Mouse (Mus musculus) spleen, embryonic (tissue): ENCODE data around the gene Pcyt1a.
"Not testable (repeated sequence)": the region's sequence is repeated elsewhere in the genome, so short reads cannot be mapped to it uniquely, and the experiment has no call there.

Experiments
- CTCF ChIA-PET: fragments of 350-600 bp; sonication (Branson Sonifier 250); formaldehyde crosslinking; loops from one replicate; lab custom pipeline; 2022; lab: Charles Lee

Gene Pcyt1a

DNA sequence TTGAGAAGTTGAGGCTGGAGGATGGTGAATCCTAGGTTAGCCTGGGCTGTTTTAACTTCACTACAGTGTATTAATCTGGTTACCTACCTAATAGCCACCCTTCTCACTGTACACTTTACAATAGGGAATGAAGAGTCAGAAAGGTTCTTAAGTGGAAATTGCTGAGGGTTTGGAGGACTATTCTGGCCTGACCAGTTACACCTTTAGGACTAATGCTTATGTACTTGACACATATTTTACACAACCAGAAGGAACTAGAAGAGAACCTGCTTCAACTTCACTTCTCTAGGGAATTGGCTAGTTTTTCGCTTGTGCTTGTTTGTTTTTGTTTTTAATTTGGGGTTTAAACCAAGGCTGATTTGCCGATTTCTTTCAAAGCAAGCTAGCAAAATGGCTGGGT is 2.4 kb downstream of the Pcyt1a start:
- CTCF ChIA-PET: interaction anchor here (0.7 to 1.8 kb wide), 2 partner anchors 13 to 544 kb away, joined by 3 to 11 read pairs; no protein-coding TSS in a partner anchor

- CTCF ChIA-PET: interaction anchor here (1.8 kb wide), 1 partner anchor 12 kb away, joined by 11 read pairs; no protein-coding TSS in a partner anchor
These were observed 3.3 kb downstream of the Pcyt1a start for GRCm38 (mm10) chr16:32434066-32434465.

GRCm38 (mm10) chr16:32434691-32435090 is 4.0 kb downstream of the Pcyt1a start:
- CTCF ChIA-PET: interaction anchor here (1.8 kb wide), 1 partner anchor 11 kb away, joined by 11 read pairs; no protein-coding TSS in a partner anchor

DNA sequence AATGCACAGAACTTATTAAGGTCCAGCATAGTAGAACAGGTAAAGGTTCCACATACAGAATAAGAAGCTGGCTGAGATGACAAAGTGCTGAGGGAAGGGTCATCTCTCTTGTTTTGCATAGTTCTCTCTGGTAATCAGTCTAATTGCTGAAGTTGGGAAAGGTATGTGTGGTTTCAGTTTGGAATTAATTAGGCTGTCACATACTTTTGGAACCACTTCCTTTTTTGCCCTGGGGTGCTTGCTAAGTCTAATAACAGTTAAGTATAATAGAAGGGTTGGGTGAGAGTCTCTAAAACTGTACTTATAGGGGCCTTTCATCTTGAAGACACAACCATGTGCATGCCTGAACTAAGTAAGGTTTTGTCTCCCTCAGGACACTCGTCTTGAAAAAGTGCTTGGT is 5.9 kb downstream of the Pcyt1a start:
- CTCF ChIA-PET: no interaction called here

GRCm38 (mm10) chr16:32437266-32437665 is 6.5 kb downstream of the Pcyt1a start:
- CTCF ChIA-PET: no interaction called here

DNA sequence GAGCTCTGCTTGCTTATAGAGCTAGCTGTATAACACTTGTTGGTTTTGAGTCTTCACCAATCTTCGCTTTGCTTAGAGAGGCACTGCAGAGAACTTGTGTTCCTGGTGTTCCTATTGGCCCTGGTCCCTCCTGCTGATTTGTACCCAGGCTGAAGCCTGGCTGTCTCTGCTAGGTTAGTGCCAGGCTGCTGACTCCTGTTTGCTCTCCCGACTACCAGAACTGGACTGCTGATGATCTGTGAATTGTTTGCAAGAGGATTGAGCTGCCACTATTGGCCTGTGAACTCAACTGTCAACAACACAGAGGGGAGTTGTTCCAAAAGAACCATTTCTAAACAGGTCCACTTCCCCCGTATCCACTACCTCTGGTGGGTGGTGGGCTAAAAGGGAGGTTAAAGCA is 10.7 kb downstream of the Pcyt1a start:
- CTCF ChIA-PET: no interaction called here

- CTCF ChIA-PET: not testable (repeated sequence)
These were observed 13.9 kb downstream of the Pcyt1a start for GRCm38 (mm10) chr16:32444615-32445014.

DNA sequence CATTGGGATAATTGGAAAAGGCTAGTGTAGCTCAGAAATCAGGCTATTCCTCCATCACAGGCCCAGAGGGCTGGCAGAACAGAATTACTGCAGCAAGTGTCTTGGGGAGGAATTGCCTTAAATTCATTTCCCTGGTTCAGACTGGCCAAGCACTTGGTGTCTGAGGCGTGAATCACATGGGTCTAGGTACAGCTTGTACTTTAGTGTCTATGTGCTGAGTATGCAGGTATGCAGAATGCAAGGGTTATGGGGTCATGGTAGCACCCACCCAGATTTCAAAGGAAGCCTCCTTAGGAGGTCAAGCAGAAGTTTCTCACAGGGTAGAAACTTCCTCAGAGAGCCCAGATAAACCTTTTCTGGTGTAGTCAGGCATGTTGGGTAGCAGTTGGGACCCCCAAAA is 14.8 kb downstream of the Pcyt1a start:
- CTCF ChIA-PET: interaction anchor here (1.6 kb wide), 1 partner anchor 12 kb away, joined by 11 read pairs; no protein-coding TSS in a partner anchor

DNA sequence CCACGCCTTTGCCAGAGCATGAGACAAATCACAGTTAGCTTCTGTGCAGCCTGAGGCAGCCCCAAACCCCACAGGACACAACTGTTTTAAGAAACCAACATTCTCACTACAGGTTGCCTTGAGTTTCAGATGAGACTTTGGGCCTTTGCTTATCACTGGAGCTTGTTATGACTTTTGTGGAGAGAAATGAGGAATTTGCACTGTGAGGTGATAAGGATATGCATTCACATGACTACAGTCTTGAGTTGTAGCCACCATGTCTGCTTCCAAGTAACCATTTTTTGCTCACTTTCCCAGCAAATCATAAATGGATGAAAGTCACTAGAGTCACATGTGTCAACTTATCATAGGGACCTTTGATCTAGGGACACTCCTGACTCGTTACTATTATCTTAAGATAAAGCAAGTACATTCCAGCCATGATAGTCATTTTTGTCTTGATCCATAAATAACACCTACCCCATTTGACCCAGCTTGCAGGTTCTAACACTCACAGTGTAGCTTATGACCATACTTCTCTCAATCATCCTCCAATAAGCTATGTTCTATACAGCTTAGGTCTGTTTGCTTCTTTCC is 15.9 kb downstream of the Pcyt1a start:
- CTCF ChIA-PET: interaction anchor here (1.6 kb wide), 1 partner anchor 13 kb away, joined by 11 read pairs; no protein-coding TSS in a partner anchor

DNA sequence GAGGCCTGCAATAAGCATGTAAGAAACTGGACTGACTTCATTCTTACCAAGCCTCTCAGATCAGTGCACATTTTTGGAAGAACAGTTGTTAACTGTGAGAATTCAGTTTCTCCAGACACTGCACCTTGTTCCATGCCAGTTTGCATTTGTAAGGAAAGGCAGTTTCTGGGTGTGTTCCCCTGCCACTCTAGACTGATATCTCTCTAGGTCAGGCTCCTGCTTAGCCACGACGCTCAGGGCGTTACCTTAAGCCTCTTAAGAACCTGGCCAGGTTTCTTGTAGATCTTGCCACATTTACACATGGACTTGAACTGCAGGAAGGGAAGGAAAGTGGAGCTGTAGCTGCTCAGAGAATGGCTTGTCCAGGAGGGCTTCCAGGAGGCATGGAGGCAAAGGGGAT is 18.9 kb downstream of the Pcyt1a start:
- CTCF ChIA-PET: no interaction called here

DNA sequence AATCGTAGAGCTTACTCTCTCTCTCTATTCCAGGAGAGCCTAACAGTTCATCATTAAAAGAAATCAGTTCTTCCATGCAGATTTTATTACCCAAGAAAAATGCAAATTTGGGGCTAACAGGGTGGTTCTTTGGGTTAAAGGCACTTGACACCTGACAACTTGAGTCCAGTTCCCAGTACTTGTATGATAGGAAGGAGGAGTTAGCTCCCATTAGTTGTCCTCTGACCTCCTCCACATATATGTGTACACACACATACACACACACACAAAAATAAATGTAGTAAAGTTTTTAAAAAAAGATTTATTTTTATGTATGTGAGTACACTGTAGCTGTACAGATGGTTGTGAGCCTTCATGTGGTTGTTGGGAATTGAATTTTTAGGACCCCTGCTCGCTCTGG is 19.4 kb downstream of the Pcyt1a start:
- CTCF ChIA-PET: no interaction called here

GRCm38 (mm10) chr16:32453102-32453501 is 22.4 kb downstream of the Pcyt1a start:
- CTCF ChIA-PET: no interaction called here

GRCm38 (mm10) chr16:32454646-32455045 is 23.9 kb downstream of the Pcyt1a start:
- CTCF ChIA-PET: no interaction called here

GRCm38 (mm10) chr16:32456086-32456485 is 25.4 kb downstream of the Pcyt1a start:
- CTCF ChIA-PET: no interaction called here

- CTCF ChIA-PET: no interaction called here
These were observed 26.0 kb downstream of the Pcyt1a start for GRCm38 (mm10) chr16:32456761-32457160.

DNA sequence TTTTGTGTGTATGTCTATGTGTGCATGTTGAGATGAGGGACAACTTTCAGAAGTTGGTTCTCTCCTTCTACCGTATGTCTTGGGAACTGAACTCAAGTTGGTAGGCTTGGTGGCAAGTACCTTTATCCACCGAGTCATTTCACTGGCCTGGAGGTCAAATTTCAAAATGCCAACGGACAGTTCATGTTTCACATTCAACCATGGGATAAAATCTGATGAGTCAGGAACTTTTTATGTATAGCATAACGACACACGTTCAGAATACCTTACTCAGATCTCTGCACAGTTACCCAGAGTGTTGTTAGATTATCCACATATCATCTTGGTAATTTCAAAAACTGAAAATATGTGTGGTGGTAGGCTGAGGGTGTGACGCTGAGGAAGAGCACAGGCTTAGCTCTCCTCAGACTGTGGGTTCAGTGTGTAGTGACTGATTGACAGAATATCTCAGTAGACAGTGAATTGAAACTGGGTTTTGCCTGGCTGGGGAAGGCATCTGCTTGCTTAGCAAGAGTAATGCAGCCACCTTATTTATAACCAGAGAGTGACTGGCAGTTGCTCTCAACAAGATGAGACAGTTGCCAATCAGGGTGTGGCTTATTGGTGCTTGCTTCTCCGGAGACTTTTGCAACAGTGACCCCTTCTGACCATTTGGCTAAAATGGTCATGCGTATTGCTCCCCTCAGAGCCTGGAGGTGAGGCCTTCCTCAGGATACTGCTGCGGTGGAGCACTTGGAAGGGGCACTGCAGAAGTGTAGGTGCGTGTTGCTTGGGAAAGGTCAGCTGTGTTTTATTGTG is 27.1 kb downstream of the Pcyt1a start:
- CTCF ChIA-PET: no interaction called here

DNA sequence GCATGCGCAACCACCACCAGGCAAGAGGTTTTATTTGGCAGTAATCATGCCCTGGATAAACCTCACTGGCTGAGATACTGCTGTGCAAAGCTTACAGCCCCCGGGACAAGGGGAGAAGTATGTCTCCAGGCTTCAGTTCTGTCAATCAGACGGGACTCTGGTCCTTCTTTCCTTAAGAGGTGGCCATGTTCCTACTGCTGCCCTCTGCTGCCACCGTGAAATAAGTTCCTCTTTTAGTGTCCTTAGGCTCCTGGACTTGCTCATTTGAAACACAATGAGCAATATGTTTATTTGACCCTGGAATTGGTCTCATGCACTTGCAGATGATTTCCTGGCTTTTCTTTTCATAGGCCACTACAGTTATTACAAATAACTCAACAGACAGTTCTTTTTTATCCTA is 29.8 kb downstream of the Pcyt1a start:
- CTCF ChIA-PET: no interaction called here

- CTCF ChIA-PET: no interaction called here
These were observed 31.0 kb downstream of the Pcyt1a start for GRCm38 (mm10) chr16:32461713-32462112.

- CTCF ChIA-PET: no interaction called here
These were observed 32.2 kb downstream of the Pcyt1a start for GRCm38 (mm10) chr16:32462950-32463349.

DNA sequence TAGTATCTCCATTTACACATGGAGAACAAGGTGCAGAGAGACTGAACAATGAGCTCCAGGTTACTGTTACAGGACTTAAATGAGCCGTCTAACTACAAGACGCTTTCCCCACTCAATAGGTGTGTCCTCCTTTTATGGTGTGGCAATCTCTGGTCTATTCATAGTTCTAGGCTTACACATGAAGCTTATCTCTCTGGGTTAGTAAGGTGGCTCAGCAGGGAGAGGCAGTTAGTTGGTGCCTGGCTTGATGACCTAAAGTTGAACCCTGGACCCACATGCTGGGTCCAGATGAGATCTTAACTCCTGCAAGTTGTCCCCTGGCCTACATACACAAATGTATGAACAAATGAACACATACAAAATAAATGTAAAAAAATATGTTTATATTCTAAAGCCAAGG is 32.7 kb downstream of the Pcyt1a start:
- CTCF ChIA-PET: no interaction called here

DNA sequence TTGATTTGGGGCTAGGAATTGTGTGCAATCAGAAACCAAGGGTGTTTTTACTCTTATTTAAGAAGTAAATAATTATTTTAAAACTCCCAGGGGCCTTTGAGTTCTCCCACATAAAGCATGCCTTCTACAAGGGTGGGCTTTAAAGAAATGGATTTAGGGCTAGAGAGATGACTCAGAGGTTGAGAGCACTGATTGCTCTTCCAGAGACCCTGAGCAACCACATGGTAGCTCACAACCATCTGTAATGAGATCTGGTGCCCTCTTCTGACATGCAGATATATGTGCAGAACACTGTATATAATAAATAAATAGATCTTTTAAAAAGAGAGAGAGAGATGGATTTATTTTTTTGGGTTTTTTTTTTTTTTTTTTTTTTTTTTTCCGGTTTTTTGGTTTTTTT is 34.2 kb downstream of the Pcyt1a start:
- CTCF ChIA-PET: no interaction called here

DNA sequence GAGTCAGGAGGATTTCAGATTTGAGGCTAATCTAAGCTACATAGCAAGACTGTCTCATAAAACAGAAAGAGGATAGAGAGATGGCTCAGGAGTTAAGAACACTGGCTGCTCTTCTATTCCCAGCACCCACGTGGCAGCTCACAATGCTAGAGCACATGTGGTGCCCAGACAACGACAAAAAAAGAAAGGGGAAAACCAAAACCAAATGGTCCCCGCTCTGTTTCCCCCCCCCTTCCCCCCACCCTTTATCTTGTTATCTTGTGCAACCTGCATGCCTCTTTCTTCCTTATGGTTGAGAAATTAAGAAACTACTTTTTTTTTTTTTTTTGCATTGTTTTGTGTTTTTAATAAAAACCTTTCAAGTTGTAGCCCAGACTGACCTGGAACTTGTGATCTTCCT is 37.8 kb downstream of the Pcyt1a start:
- CTCF ChIA-PET: no interaction called here
